Mouse (Mus musculus) liver, adult 2 months (tissue): ENCODE results near the gene Hprt.

Experiments
- CTCF ChIP-seq: fragments of 200-500 bp; IDR thresholded peaks from 2 replicates; pipeline ENCODE4 v1.5.1; 2011; ENCODE audit warnings: low read depth, low read length, control low read depth
- POLR2A ChIP-seq: fragments of 200-500 bp; IDR thresholded peaks from 2 replicates; pipeline ENCODE4 v1.6.1; 2011; ENCODE audit warnings: low read length, control low read depth; ENCODE audit not compliant: insufficient read depth; ENCODE audit errors: extremely low read depth

GRCm38 (mm10) chrX:53064406-53064805, 76.5 kb downstream of the Hprt start:
- TF ChIP-seq POLR2A = no peak
- TF ChIP-seq CTCF = no peak
